Mouse (Mus musculus) frontal cortex, postnatal 14 days (tissue): ENCODE results near the gene Cdk20.
"Not testable (repeated sequence)": the region's sequence is repeated elsewhere in the genome, so short reads cannot be mapped to it uniquely, and the experiment has no call there.

Experiments used
- DNase-seq, 2 experiments: peaks; one replicate each; pipeline ENCODE4 v3.0.0; 2022; ENCODE audit warnings: low spot score in 2 of 2

Cdk20 gene

GRCm38 (mm10) chr13:64422607-64422957 lies 9.5 kb upstream of the Cdk20 start:
- DNase-seq: no peak

DNA sequence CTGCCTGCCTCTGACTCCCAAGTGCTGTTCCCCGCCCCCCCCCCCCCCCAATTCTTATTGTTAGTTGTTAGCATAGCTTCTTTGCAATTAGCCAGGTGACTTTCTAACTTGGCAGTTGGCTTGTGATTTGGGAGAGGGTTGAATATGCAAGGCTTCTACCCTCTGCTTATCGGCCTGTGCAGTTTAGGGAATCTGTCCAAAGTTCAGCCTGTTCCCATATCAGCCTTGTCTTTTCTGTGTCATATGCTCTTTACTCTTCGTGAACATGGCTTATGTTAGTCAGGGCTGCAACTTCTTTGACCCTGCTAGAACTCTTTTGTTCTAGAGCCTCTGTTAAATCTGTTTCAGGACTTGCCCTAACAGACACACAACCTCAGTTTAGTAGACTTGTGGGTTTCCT lies 7.8 kb upstream of the Cdk20 start:
- DNase-seq: no peak

DNA sequence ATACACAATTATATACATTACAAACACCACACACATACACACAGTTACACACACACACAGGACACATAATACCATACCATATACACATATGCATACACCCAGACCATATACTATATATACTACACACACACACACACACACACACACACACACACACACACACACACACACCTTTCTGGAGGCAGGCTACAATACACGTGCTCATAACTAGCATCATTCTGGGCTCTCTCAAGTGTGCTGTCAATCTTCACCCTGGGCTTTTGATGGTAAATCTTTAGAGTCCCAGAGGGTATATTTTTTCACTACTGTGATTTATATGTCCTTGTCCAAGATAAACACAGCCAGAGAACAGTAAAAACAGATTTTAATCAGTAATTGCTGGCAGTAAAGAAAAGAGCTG lies 6.8 kb upstream of the Cdk20 start:
- no peak for DNase-seq

DNA sequence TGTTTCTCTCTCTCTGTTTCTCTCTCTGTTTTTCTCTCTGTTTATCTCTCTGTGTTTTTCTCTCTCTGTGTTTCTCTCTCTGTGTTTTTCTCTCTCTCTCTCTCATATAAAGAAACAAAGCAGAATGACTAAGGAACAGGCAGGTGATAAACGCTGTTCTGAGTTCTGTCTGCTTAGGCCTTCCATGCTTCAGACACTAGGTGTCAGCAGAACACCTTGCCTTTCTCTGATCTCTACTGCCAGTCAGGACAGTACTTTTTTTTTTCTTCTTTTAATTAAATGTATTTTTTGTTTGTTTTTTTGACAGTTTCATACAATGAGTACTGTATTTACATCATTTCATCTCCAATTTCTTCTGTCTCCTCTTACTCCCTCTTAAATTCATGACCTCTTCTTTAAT lies 2.8 kb upstream of the Cdk20 start:
- no peak for DNase-seq

DNA sequence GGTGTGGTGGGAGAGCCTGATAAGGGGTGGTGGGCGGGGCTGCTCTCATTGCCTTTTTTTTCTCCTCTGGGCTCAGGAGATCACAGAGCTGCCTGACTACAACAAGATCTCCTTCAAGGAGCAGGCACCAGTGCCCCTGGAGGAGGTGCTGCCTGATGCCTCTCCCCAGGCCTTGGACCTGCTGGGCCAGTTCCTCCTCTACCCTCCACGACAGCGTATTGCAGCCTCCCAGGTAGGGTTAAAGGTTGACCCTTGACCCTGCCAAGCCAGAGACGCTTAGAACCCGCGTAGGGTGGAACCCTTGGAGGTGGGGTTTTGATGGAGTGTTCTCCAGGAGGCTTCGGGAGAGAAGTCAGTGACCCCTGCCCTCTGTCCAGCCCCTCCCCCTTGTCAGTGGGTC lies 5.7 kb downstream of the Cdk20 start:
- no peak for DNase-seq

DNA sequence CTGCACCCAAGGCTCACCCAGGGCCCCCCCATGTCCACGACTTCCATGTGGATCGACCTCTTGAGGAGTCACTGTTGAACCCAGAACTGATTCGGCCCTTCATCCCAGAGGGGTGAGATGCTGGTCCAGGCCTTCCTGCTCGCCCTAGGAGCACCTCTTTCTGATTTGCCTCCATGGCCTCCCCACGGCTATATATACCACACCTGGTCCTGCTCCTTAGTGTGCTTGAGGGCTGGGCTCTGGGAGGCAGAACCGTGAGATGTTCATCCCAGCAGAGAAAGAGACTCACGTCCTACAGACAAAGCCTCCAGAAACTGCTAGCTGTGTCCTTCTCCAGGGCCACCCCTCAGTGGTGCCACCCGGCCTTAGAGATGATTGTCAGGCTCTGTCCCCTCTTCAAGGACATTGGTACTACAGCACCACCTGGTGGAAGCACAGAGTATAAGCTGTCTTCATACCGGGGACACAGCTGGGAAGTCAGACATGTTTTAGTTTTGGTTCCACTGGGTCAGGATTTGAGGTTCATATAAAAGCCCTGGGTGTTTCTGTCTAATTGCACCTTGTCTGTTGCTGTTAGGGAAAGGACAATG lies 6.8 kb downstream of the Cdk20 start:
- DNase-seq: peak; percentile 39 to 61

- no peak for DNase-seq
Observed at GRCm38 (mm10) chr13:64439471-64439870, 7.4 kb downstream of the Cdk20 start.

GRCm38 (mm10) chr13:64440592-64440991 lies 8.5 kb downstream of the Cdk20 start:
- no peak for DNase-seq

GRCm38 (mm10) chr13:64443263-64443894 lies 11.3 kb downstream of the Cdk20 start:
- DNase-seq: peak in 1 of 2 experiments; percentile 64

- no peak for DNase-seq
Observed at GRCm38 (mm10) chr13:64445254-64445920, 13.3 kb downstream of the Cdk20 start.

DNA sequence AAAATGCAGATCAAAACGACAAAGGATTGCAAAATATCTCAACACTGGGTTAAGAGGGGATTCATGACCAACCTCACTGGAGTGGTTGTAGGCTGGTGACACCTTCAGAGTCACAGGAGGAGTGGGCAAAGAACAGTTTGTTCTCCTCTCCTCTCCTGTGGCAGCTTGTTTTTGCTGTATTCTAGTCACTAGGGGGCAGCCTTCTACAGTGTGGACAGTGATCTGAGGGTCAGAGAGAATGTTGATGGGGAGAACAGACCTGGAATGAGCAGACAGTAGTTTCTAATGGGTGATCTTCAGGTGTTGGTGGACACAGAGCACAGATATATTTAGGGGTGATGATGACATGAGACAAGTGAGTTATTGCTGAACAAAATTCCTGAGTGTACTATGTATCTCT lies 15.8 kb downstream of the Cdk20 start:
- DNase-seq: no peak

- DNase-seq: no peak
Observed at GRCm38 (mm10) chr13:64448729-64449128, 16.6 kb downstream of the Cdk20 start.

- no peak for DNase-seq
Observed at GRCm38 (mm10) chr13:64450001-64450794, 18.1 kb downstream of the Cdk20 start.

DNA sequence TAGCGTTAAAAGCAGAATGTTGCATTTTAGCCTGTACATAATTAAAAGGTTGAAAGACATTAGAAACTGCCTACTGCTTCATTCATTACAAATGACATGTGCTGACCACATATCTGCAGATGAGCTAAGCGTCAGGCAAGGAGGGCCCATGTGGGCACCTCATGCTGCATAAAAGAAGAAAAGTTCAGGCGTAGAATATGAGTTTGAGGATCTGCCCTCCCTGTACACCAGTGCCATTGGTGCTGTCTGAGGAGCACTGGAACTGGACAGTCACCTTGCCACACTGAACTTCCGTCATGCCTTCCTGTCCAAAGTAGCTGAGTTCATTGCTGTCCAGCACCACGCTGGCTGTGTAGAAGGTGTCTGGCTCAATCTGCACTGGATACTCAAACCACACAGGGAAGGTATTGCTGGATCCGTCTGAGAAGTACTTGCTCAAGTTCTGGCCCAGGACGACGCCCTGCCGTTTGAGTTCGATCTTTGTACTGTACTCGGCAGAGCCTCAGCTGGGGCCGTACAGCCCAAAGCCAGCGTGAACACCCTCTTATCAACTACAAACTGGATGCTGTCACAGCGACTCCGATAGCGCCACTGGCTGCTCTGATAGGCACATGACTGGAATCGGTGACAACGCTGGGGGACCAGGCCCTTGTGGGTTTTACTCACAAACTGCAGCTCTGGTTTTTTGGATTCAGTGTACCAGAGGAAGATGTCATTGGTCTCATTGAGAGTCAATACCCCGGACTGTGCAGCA lies 25.3 kb downstream of the Cdk20 start:
- DNase-seq: not testable (repeated sequence)

GRCm38 (mm10) chr13:64458181-64458580 lies 26.1 kb downstream of the Cdk20 start:
- no peak for DNase-seq

- DNase-seq: no peak
Observed at GRCm38 (mm10) chr13:64462581-64462980, 30.5 kb downstream of the Cdk20 start.

- no peak for DNase-seq
Observed at GRCm38 (mm10) chr13:64465166-64465565, 33.1 kb downstream of the Cdk20 start.

DNA sequence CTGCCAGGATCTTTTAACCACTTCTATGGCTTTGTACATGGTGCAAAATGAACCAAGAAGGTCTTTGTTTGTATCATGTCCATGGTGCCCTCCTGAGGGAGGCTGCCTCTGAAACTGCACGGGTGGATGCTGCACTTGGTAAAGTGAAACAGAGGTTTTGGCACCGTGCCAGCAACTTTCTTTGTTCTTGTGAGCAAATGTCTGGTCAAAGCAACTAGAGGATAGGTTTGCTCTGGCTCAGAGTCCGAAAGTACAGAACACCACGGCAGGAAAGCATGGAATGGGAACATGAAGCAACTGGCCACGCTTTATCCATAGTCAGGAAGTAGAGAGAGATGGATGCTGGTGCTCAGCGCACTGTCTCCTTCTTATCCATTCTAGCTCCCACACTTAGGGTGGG lies 35.8 kb downstream of the Cdk20 start:
- DNase-seq: no peak

- no peak for DNase-seq
Observed at GRCm38 (mm10) chr13:64477968-64478367, 45.9 kb downstream of the Cdk20 start.

GRCm38 (mm10) chr13:64479960-64480359 lies 47.8 kb downstream of the Cdk20 start:
- DNase-seq: no peak

DNA sequence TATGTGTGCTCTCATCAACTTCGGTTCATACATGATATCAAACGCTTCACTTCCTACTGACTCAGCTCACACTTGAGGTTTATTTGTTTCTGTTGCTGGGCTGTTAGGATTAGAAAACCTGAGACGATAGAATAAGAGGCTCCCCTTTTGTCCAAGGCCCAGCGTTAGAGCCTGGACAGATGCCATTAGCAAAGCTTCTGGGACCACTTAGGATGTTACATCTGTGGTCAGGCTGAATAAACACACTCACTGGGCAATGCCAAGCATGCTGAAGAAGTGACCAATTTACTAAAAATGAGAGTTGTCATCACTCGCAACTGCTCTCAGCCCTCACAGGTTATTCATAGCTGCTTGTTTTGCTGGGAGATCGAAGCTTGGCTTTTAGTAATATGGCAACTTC lies 57.8 kb downstream of the Cdk20 start:
- no peak for DNase-seq
